Mouse (Mus musculus) heart, embryonic 10.5 days (tissue): ENCODE data around the gene Kcnh1. TPM values are rescaled to one million over a fixed set of nuclear protein-coding genes. Genes with fewer than 3 reads are reported as not detected.

Experiments used
- DNase-seq: peaks from one replicate; pipeline ENCODE4 v3.0.0-alpha.2; 2017; ENCODE audit warnings: low spot score
- H3K27ac ChIP-seq: fragments of 300-500 bp; sonication (generic); 2 replicates; pipeline ENCODE4 v1.5.1; 2016; ENCODE audit warnings: mild to moderate bottlenecking
- H3K27me3 ChIP-seq: fragments of 300-500 bp; sonication (generic); 2 replicates; pipeline ENCODE4 v1.6.1; 2016; ENCODE audit warnings: mild to moderate bottlenecking; ENCODE audit not compliant: poor library complexity, insufficient read depth, severe bottlenecking
- H3K36me3 ChIP-seq: fragments of 300-500 bp; sonication (generic); 2 replicates; pipeline ENCODE4 v1.6.1; 2016; ENCODE audit warnings: mild to moderate bottlenecking, moderate library complexity
- H3K4me1 ChIP-seq: fragments of 300-500 bp; sonication (generic); 2 replicates; pipeline ENCODE4 v1.6.1; 2016; ENCODE audit warnings: mild to moderate bottlenecking
- H3K4me3 ChIP-seq: fragments of 300-500 bp; sonication (generic); 2 replicates; pipeline ENCODE4 v1.5.1; 2016; ENCODE audit warnings: mild to moderate bottlenecking, moderate library complexity
- H3K9me3 ChIP-seq: fragments of 300-500 bp; sonication (generic); 2 replicates; pipeline ENCODE4 v1.6.1; 2016; ENCODE audit warnings: mild to moderate bottlenecking, moderate library complexity
- WGBS: fragments of 180-500 bp; shearing (Covaris S2); methylation state at CpG from one replicate; pipeline ENCODE4 v1.1.7; 2016; 5-methylcytosine and 5-hydroxymethylcytosine counted together
- polyA plus RNA-seq: library from polyadenylated mRNA; unstranded; fragments of >200 nt; fragmentation: Nextera tagmentation; extraction: Ambion mirVana; gene quantifications from 2 replicates; pipeline ENCODE4 v1.2.1, GENCODE M21; 2016

Gene Kcnh1
- polyA plus RNA-seq, 1 experiment from 2014 or later: 0.14 TPM

GRCm38 (mm10) chr1:192444658-192445447, 254.3 kb downstream of the Kcnh1 start:
- Histone ChIP-seq H3K9me3 (no peaks in the 10 kb centered on the region), H3K36me3 (no peaks in the 10 kb centered on the region), H3K4me3 (no peak overlapping the region), H3K4me1 (no peaks in the 10 kb centered on the region), H3K27me3 (0 out of 2 replicates have a peak, but pooled peaks cover 3% of the 10 kb centered on the region), H3K27ac (no peak overlapping the region)
- no peak for DNase-seq
- WGBS: 72% methylated on average over 7 of the region's 7 CpGs

GRCm38 (mm10) chr1:192446158-192446557, 255.6 kb downstream of the Kcnh1 start:
- Histone ChIP-seq H3K36me3 (no peaks in the 10 kb centered on the region), H3K27ac (no peak overlapping the region), H3K4me1 (no peaks in the 10 kb centered on the region), H3K9me3 (no peaks in the 10 kb centered on the region), H3K4me3 (no peak overlapping the region), H3K27me3 (0 out of 2 replicates have a peak, but pooled peaks cover 3% of the 10 kb centered on the region)
- 56% methylated on average over 5 of the region's 5 CpGs for WGBS
- DNase-seq: no peak

- Histone ChIP-seq H3K27me3 (0 out of 2 replicates have a peak, but pooled peaks cover 3% of the 10 kb centered on the region), H3K4me3 (no peak overlapping the region), H3K27ac (no peak overlapping the region), H3K36me3 (no peaks in the 10 kb centered on the region), H3K9me3 (no peaks in the 10 kb centered on the region), H3K4me1 (no peaks in the 10 kb centered on the region)
- WGBS: 52% methylated on average over 2 of the region's 2 CpGs
- DNase-seq: no peak
Measured at GRCm38 (mm10) chr1:192447666-192448065, 257.1 kb downstream of the Kcnh1 start.

- Histone ChIP-seq H3K27ac (no peak overlapping the region), H3K9me3 (no peaks in the 10 kb centered on the region), H3K4me3 (no peak overlapping the region), H3K27me3 (0 out of 2 replicates have a peak, but pooled peaks cover 3% of the 10 kb centered on the region), H3K4me1 (no peaks in the 10 kb centered on the region), H3K36me3 (no peaks in the 10 kb centered on the region)
- no peak for DNase-seq
- WGBS: 91% methylated on average over 1 of the region's 1 CpGs
Measured at GRCm38 (mm10) chr1:192448512-192448911, 257.9 kb downstream of the Kcnh1 start.

GRCm38 (mm10) chr1:192449572-192450351, 259.2 kb downstream of the Kcnh1 start:
- 64% methylated on average over 4 of the region's 4 CpGs for WGBS
- DNase-seq: no peak
- Histone ChIP-seq H3K9me3 (no peaks in the 10 kb centered on the region), H3K4me1 (no peaks in the 10 kb centered on the region), H3K27ac (no peak overlapping the region), H3K36me3 (no peaks in the 10 kb centered on the region), H3K27me3 (0 out of 2 replicates have a peak, but pooled peaks cover 3% of the 10 kb centered on the region), H3K4me3 (no peak overlapping the region)

GRCm38 (mm10) chr1:192450425-192450824, 259.9 kb downstream of the Kcnh1 start:
- no peak for DNase-seq
- no peak overlapping the region for H3K4me3 ChIP-seq
- no peak overlapping the region for H3K27ac ChIP-seq
- 0 out of 2 replicates have a peak, but pooled peaks cover 3% of the 10 kb centered on the region for H3K27me3 ChIP-seq
- H3K36me3 ChIP-seq: no peaks in the 10 kb centered on the region
- no peaks in the 10 kb centered on the region for H3K4me1 ChIP-seq
- no peaks in the 10 kb centered on the region for H3K9me3 ChIP-seq

GRCm38 (mm10) chr1:192451722-192452121, 261.1 kb downstream of the Kcnh1 start:
- no peaks in the 10 kb centered on the region for H3K9me3 ChIP-seq
- H3K36me3 ChIP-seq: no peaks in the 10 kb centered on the region
- no peak overlapping the region for H3K27ac ChIP-seq
- no peaks in the 10 kb centered on the region for H3K4me1 ChIP-seq
- no peak overlapping the region for H3K4me3 ChIP-seq
- DNase-seq: no peak
- H3K27me3 ChIP-seq: 0 out of 2 replicates have a peak, but pooled peaks cover 3% of the 10 kb centered on the region
- WGBS: 58% methylated on average over 4 of the region's 4 CpGs

- DNase-seq: no peak
- Histone ChIP-seq H3K27me3 (no peaks in the 10 kb centered on the region), H3K36me3 (no peaks in the 10 kb centered on the region), H3K9me3 (no peaks in the 10 kb centered on the region), H3K4me3 (no peak overlapping the region), H3K27ac (no peak overlapping the region), H3K4me1 (no peaks in the 10 kb centered on the region)
- WGBS: 44% methylated on average over 1 of the region's 1 CpGs
Measured at GRCm38 (mm10) chr1:192454501-192454900, 263.9 kb downstream of the Kcnh1 start.

GRCm38 (mm10) chr1:192454981-192455380, 264.4 kb downstream of the Kcnh1 start:
- H3K36me3 ChIP-seq: no peaks in the 10 kb centered on the region
- H3K27ac ChIP-seq: no peak overlapping the region
- H3K4me1 ChIP-seq: no peaks in the 10 kb centered on the region
- DNase-seq: no peak
- H3K4me3 ChIP-seq: no peak overlapping the region
- H3K9me3 ChIP-seq: no peaks in the 10 kb centered on the region
- no peaks in the 10 kb centered on the region for H3K27me3 ChIP-seq
- 56% methylated on average over 4 of the region's 4 CpGs for WGBS

- Histone ChIP-seq H3K27ac (no peak overlapping the region), H3K36me3 (no peaks in the 10 kb centered on the region), H3K27me3 (no peaks in the 10 kb centered on the region), H3K9me3 (no peaks in the 10 kb centered on the region), H3K4me1 (no peaks in the 10 kb centered on the region), H3K4me3 (no peak overlapping the region)
- DNase-seq: no peak
- WGBS: 51% methylated on average over 3 of the region's 3 CpGs
Measured at GRCm38 (mm10) chr1:192457037-192457436, 266.5 kb downstream of the Kcnh1 start.

- Histone ChIP-seq H3K27ac (no peak overlapping the region), H3K36me3 (no peaks in the 10 kb centered on the region), H3K4me1 (no peaks in the 10 kb centered on the region), H3K9me3 (no peaks in the 10 kb centered on the region), H3K4me3 (no peak overlapping the region), H3K27me3 (no peaks in the 10 kb centered on the region)
- DNase-seq: peak; percentile 79
- WGBS: 68% methylated on average over 6 of the region's 6 CpGs
Measured at GRCm38 (mm10) chr1:192457526-192458206, 267.1 kb downstream of the Kcnh1 start.

- no peaks in the 10 kb centered on the region for H3K36me3 ChIP-seq
- H3K27ac ChIP-seq: no peak overlapping the region
- no peaks in the 10 kb centered on the region for H3K27me3 ChIP-seq
- H3K9me3 ChIP-seq: no peaks in the 10 kb centered on the region
- no peak for DNase-seq
- WGBS: 66% methylated on average over 4 of the region's 4 CpGs
- H3K4me1 ChIP-seq: no peaks in the 10 kb centered on the region
- no peak overlapping the region for H3K4me3 ChIP-seq
Measured at GRCm38 (mm10) chr1:192463732-192464131, 273.2 kb downstream of the Kcnh1 start.

GRCm38 (mm10) chr1:192472366-192472765, 281.8 kb downstream of the Kcnh1 start:
- Histone ChIP-seq H3K4me3 (no peak overlapping the region), H3K9me3 (no peaks in the 10 kb centered on the region), H3K27me3 (no peaks in the 10 kb centered on the region), H3K4me1 (0 out of 2 replicates have a peak, but pooled peaks cover 6% of the 10 kb centered on the region), H3K27ac (no peak overlapping the region), H3K36me3 (no peaks in the 10 kb centered on the region)
- no peak for DNase-seq
- WGBS: 56% methylated on average over 4 of the region's 4 CpGs
